Mouse (Mus musculus): Measurements from ENCODE around the gene Ggta1.

The Ggta1 gene

DNA sequence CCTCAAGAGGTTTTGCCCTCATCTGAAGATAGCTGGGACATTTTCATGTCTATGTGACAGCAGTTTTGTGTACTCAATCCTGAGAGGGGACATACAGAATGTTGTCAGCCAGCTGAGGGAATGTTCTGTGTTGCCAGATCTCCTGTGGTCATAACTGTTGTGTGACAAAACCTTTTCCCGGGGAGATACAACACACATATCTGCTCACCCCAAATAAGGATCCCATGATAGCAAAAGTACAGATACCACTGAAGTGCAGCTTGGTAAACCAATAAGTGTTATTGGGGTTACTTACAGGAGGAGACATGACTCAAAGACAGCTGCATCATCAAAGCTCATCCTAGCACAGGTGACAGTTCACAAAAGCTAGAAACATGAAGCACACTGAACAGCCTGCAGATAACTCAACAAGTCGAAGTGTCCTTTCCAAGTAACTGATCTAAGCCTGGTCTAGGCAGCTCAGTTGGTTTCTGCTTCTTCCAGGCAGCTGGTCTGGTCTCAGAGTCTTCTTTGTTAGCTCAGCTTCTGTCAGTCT lies 34.7 kb upstream of the Ggta1 start:
- ChIA-PET CTCF (interaction anchor here in 2 of 4 experiments (0.5 to 0.7 kb wide), 3 partner anchors 282 to 826 kb away, joined by 3 to 4 read pairs (median 3); no protein-coding TSS in a partner anchor), POLR2A (interaction anchor here in 3 of 4 experiments (0.6 to 2.3 kb wide), 9 partner anchors 8 to 118 kb away, joined by 3 to 13 read pairs (median 3); no protein-coding TSS in a partner anchor)

- POLR2A ChIA-PET, result interaction anchor here in 2 of 4 experiments (0.5 to 4.5 kb wide), 8 partner anchors 10 to 1937 kb away, joined by 3 to 18 read pairs (median 4); no protein-coding TSS in a partner anchor
- CTCF ChIA-PET, result interaction anchor here in 1 of 4 experiments (0.5 to 1.2 kb wide), 2 partner anchors 96 to 208 kb away, joined by 3 read pairs; no protein-coding TSS in a partner anchor
Observed at GRCm38 (mm10) chr2:35496279-35497013, 33.4 kb upstream of the Ggta1 start.

GRCm38 (mm10) chr2:35495486-35496278 lies 32.7 kb upstream of the Ggta1 start:
- CTCF ChIA-PET, result interaction anchor here in 1 of 4 experiments (1.2 kb wide), 1 partner anchor 207 kb away, joined by 3 read pairs; no protein-coding TSS in a partner anchor
- POLR2A ChIA-PET, result interaction anchor here in 2 of 4 experiments (0.7 to 4.5 kb wide), 8 partner anchors 8 to 97 kb away, joined by 3 to 18 read pairs (median 4); partner anchors contain the start of gene Ggta1 (in 1 of the 2)

DNA sequence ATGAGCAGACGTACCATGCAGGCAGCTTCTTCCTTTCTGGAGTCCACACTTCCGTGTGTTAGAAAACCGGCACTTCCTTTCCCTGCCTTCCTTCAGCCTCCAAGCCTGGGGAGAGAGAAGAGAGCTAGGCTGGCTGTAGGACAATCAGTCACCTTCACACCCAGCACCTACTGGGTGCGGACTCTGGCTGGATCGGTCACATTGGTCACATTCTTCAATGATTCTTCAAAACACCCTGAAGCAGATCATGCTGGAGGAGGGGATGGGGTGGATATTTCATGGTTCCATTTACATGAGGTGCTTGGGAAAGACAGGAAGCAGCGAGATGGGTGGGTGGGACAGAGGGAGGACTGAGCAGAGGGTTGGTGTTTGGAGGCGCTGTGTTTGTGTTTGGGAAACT lies 30.5 kb upstream of the Ggta1 start:
- ChIA-PET CTCF (interaction anchor here in 2 of 4 experiments (0.8 to 1.2 kb wide), 2 partner anchors 14 to 36 kb away, joined by 3 read pairs; no protein-coding TSS in a partner anchor), POLR2A (interaction anchor here in 2 of 4 experiments (0.6 to 4.5 kb wide), 10 partner anchors 10 to 722 kb away, joined by 3 to 18 read pairs (median 4); partner anchors contain the start of gene Hspa5 (in 1 of the 2))

GRCm38 (mm10) chr2:35491151-35491550 lies 28.1 kb upstream of the Ggta1 start:
- ChIA-PET CTCF (interaction anchor here in 1 of 4 experiments (0.6 to 0.7 kb wide), 3 partner anchors 314 to 749 kb away, joined by 3 read pairs; no protein-coding TSS in a partner anchor), POLR2A (interaction anchor here in 3 of 4 experiments (0.5 to 7.6 kb wide), 17 partner anchors 9 to 268 kb away, joined by 3 to 47 read pairs (median 5); partner anchors contain the start of genes Ggta1 (in 2 of the 3) and Stom (in 1 of the 3))

- POLR2A ChIA-PET, result interaction anchor here in 3 of 4 experiments (0.5 to 7.6 kb wide), 18 partner anchors 9 to 225 kb away, joined by 3 to 47 read pairs (median 5); partner anchors contain the start of genes Ggta1 (in 2 of the 3) and Stom (in 1 of the 3)
- CTCF ChIA-PET, result interaction anchor here in 1 of 4 experiments (0.6 kb wide), 1 partner anchor 750 kb away, joined by 3 read pairs; no protein-coding TSS in a partner anchor
Observed at GRCm38 (mm10) chr2:35490458-35491111, 27.6 kb upstream of the Ggta1 start.

DNA sequence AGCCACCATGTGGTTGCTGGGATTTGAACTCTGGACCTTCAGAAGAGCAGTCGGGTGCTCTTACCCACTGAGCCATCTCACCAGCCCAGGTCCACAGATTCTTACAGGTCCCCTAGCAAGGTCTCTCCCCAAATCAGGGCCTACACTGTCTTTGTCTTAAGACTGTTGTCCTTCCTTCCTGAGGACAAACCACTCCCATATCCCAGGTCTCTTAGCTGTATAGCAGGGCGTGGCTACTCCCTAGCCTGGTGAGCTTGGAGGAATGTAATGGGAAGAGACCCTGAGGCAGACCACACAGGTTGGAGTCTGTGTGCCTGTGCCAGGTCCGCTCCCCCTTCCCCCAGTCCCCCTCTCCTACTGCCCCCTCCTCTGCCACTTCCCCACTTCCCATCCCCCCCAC lies 24.7 kb upstream of the Ggta1 start:
- POLR2A ChIA-PET, result interaction anchor here in 3 of 4 experiments (0.5 to 7.6 kb wide), 35 partner anchors 9 to 1935 kb away, joined by 3 to 47 read pairs (median 4); partner anchors contain the start of genes Ggta1 (in 3 of the 3), Rc3h2 (in 1 of the 3) and Stom (in 1 of the 3)
- CTCF ChIA-PET, result interaction anchor here in 2 of 4 experiments (0.5 to 0.7 kb wide), 5 partner anchors 22 to 549 kb away, joined by 3 to 4 read pairs (median 4); no protein-coding TSS in a partner anchor

DNA sequence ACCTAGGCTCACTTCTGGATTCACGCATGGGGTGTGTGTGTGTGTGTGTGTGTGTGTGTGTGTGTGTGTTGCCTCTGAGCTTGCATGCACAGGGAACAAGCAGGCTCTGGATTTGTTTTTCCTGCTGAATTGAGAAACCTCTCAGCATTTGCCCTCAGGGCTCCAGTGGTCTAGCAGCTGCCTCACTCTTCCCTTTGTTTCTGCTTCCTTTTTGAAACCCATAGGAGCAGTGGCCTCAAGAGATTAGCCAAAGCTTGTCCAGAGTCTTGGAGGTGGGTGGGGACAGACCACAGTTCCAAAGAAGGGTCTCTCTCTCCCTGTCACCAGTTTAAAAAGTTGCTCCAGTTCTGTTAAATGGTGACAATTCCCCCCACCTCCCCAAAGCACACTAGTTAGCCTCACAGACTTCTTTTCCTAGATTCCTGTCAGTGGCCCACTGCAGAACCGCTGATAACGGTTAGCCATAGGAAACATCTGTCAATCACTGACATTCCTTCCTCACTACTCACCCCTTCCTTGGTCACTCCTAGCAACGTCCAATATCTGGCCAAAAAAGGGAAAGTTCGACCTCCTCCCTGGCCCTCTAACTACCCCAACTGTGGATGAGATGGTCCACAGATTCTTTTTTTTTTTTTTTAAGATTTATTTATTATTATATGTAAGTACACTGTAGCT lies 24.1 kb upstream of the Ggta1 start:
- ChIA-PET CTCF (interaction anchor here in 2 of 4 experiments (0.5 to 0.7 kb wide), 5 partner anchors 21 to 549 kb away, joined by 3 to 4 read pairs (median 4); no protein-coding TSS in a partner anchor), POLR2A (interaction anchor here in 3 of 4 experiments (0.7 to 7.6 kb wide), 25 partner anchors 9 to 1935 kb away, joined by 3 to 47 read pairs (median 5); partner anchors contain the start of genes Ggta1 (in 3 of the 3), Rc3h2 (in 1 of the 3) and Stom (in 1 of the 3))

DNA sequence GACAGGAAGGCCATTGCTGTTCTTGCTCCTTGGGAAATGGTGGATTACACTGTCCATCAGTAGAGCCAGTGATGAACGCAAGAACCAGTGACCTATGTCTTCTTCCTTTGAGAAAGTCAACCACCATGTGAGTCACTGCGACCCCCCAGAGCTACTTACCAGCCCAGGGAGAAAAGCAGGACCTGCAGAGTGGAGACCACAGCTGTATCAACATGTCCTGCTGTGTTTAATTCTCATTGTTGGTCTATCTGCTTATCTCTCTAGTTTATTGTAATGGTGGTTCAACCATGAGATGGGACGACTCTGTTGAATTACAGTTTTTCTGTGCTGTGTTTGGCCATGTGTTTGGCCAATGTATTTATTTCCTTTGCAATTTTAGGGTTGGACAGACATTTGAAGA lies 21.1 kb upstream of the Ggta1 start:
- ChIA-PET POLR2A (interaction anchor here in 2 of 4 experiments (1.0 to 8.5 kb wide), 3 partner anchors 20 to 21 kb away, joined by 3 to 62 read pairs (median 3); partner anchors contain the start of gene Ggta1 (in 1 of the 2)), CTCF (no interaction called here)

GRCm38 (mm10) chr2:35483402-35483801 lies 20.4 kb upstream of the Ggta1 start:
- ChIA-PET POLR2A (interaction anchor here in 2 of 4 experiments (0.7 to 8.5 kb wide), 4 partner anchors 9 to 21 kb away, joined by 3 to 62 read pairs (median 3); partner anchors contain the start of gene Ggta1 (in 1 of the 2)), CTCF (no interaction called here)

DNA sequence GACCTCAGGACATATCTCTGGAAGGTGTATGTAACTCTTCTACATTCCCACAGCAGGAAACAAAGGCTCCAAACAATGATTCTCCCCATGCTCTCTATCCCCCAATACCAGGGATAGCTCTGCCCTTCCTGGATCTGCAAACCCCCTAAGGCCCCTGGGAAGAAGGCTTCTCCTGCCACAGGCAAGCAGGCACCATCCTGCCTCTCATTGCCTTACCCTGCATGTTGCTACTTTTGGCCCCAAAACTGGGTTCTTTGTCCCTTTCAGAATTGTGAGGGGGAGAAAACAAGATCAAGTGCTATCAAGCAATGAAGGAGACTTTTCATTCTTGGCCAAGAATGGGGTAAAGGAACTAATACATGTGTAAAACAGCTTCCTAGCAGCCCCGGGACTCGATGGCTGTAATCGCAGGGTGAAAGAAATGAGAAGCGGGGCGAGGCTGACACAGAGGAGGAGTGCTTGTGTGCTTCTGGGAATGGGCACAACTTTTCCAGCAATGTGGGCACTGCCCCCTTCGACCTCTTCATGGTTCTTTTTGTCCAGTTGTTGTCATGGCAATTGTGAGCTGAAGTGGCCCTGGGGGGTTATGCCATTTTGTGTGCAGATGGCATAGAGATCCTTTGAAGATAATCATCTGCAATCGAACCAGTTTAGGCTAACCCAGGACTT lies 18.4 kb upstream of the Ggta1 start:
- ChIA-PET POLR2A (interaction anchor here in 3 of 4 experiments (0.6 to 8.5 kb wide), 11 partner anchors 9 to 35 kb away, joined by 3 to 62 read pairs (median 4); partner anchors contain the start of gene Ggta1 (in 2 of the 3)), CTCF (interaction anchor here in 2 of 4 experiments (0.6 kb wide), 2 partner anchors 12 to 87 kb away, joined by 3 read pairs; no protein-coding TSS in a partner anchor)

DNA sequence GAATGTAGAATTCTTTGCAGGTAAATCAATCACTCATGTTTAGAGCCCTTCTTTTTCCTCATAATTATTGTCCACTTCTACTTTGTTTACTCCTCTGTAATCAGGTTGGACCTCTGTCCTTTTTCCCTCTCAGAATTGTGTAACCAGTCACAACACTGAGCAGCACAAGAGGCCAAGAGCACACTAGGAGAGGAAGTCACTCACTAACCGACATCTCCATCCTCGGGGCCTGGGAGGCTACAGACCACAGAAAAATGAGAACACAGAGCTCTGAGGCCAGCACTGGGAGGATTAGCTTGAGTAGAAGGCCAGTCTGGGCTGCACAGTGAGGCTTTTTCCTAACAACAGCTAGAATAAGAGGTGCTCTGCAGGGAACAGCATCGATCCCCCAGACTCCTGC lies 17.0 kb upstream of the Ggta1 start:
- ChIA-PET POLR2A (interaction anchor here in 3 of 4 experiments (0.9 to 8.5 kb wide), 10 partner anchors 10 to 775 kb away, joined by 3 to 62 read pairs (median 4); partner anchors contain the start of gene Ggta1 (in 2 of the 3)), CTCF (no interaction called here)

GRCm38 (mm10) chr2:35478812-35479122 lies 15.7 kb upstream of the Ggta1 start:
- ChIA-PET CTCF (interaction anchor here in 2 of 4 experiments (0.6 to 1.2 kb wide), 3 partner anchors 17 to 207 kb away, joined by 3 to 5 read pairs (median 5); no protein-coding TSS in a partner anchor), POLR2A (interaction anchor here in 3 of 4 experiments (0.6 to 8.5 kb wide), 10 partner anchors 9 to 432 kb away, joined by 3 to 62 read pairs (median 4); partner anchors contain the start of gene Ggta1 (in 1 of the 3))

DNA sequence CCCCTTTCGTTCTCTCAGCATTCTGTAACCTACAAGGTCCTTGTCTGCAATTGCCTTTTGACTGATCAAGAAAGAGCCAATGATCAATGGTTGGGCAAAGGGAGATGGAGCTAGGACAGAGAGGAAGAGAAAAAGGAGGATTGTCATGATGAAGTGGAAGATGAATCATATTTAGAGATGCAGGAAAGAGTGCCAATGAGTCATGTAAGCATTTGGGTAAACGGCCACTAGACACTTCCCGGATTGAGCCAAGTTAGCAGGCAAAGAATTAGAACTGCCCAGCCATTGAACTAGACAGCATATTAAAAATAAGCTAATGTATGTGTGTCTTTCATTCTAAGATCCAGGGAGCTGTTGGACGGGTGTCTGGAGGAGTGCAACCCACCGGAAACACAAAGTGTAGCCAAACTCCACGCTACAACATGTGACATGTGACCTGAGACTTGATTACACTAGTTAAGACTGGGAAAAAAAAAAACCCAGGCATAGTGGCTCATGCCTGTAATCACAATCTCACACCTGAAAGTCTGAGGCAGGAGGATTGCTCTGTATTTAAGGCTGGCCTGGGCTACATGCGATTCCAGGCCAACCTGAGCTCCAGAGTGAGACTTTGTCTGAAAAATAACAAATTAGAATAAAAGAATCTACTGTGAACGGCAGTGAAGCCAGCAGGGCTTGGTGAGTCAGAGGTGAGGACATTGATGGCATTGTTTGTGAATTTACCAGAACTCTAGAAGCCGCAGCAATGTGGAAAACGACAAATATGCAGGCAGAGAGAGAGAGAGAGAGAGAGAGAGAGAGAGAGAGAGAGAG lies 15.2 kb upstream of the Ggta1 start:
- ChIA-PET POLR2A (interaction anchor here in 3 of 4 experiments (0.6 to 8.5 kb wide), 15 partner anchors 8 to 432 kb away, joined by 3 to 62 read pairs (median 3); partner anchors contain the start of gene Ggta1 (in 2 of the 3)), CTCF (interaction anchor here in 2 of 4 experiments (0.6 to 1.2 kb wide), 3 partner anchors 17 to 207 kb away, joined by 3 to 5 read pairs (median 5); no protein-coding TSS in a partner anchor)

DNA sequence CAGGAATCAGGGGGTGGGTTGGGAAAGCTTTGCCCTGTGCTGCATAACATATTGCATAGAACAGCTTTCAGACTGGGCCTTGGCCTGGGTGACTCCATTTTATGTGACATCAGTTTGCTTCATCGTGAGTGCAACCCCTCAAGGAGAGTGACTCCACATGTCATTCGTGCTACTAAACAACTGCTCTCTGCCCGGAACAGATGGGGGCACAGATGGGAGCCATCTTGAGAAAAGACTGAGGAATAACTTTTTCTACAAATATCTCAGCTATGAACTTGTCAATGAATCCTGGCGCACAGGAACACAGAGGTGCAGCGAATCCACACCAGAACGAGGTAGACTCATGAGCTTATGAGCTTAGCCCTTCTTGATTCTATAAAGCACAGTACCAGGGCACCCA lies 14.3 kb upstream of the Ggta1 start:
- ChIA-PET POLR2A (interaction anchor here in 2 of 4 experiments (1.1 to 8.5 kb wide), 6 partner anchors 9 to 36 kb away, joined by 3 to 62 read pairs (median 4); partner anchors contain the start of gene Ggta1 (in 2 of the 2)), CTCF (no interaction called here)
